Mouse (Mus musculus): ENCODE data around the gene Tmed5. TPM values are rescaled to one million over a fixed set of nuclear protein-coding genes. Genes with fewer than 3 reads are reported as not detected.
"Not testable (repeated sequence)": the region's sequence is repeated elsewhere in the genome, so short reads cannot be mapped to it uniquely, and the experiment has no call there.

Tmed5 gene
- total RNA-seq (2021), result 10 to 100 TPM; 23.9 to 25.0 TPM

DNA sequence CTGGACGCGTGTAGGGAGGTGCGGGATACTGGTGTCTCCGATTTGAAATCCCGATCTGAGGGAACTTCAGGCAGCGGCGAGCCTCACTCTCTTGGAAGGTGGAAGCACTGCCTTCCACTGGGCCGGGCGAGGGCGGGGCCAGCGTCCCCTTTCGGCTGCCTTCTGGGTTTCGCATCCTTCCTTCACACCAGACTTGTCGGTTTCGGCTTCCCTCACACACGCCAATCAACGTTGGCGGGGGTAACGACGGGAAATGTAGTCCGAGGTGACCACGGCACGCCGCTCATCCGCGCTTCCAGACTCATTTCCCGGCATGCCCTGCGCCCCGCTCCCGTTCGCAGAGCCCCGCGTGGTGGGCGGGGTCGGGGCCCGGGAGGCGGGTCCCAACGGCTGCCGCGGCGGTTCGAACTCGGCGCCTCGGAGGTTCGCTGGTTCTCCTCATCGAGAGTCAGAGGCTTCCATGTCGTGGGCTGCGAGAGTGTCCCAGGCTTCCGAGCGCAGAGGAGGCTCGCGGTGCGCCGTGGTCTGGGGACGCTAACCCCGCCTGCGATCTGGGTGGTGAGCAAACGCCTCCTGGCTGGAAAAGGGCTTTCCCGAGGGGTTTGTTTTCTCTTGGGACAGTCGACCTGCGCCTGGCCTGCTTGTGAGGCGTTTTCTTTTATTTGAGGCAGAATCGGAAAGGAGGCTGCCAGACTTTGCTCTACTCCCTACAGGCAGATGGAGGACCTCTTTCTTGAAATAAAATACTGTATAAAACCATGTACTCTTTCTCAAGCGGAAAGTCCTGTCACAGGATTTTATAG lies at the start of gene Tmed5, which contains the start of gene Ccdc18:
Tmed5 (minus strand) TSS at position 180 of the 803 bp plus-strand sequence.
Ccdc18 (plus strand) TSS at position 435 of the 803 bp plus-strand sequence.
- DNase-seq, result peak; percentile 97

DNA sequence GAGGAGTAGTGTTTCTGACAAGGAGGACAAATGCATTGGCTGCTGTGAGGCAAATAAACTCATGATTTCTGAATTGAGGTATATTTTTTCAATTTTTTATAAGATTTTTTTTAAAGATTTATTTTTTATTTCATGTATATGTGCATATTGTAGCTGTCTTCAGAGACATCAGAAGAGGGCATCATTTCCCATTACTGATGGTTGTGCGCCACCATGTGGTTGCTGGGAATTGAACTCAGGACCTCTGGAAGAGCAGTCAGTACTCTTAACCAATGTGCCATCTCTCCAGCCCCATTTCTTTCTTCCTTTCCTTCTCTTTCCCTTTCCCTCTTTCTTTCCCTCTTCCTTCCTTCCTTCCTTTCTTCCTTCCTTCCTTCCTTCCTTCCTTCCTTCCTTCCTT lies 31.3 kb upstream of the Tmed5 start:
- no peak for DNase-seq

- no peak for DNase-seq
Observed at GRCm38 (mm10) chr5:108160796-108161195, 28.4 kb upstream of the Tmed5 start.

DNA sequence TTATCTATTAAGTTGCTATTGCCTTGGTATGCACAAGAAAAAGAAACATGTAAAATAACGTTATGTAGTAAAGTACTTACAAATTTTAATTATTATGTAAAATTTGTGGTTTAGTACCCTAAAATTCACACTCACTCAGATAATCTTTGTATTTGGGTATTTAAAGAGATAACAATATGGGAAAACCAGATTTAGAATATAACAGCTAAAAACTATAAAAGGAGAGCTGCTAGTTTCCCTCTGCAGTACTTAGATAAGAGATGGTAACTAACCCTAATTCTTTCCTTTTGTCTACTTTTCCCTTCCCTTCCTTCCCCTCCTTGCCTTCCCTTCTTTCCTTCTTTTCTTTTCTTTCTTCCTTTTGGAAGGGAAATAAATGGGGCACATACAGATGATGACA lies 20.2 kb upstream of the Tmed5 start:
- no peak for DNase-seq

DNA sequence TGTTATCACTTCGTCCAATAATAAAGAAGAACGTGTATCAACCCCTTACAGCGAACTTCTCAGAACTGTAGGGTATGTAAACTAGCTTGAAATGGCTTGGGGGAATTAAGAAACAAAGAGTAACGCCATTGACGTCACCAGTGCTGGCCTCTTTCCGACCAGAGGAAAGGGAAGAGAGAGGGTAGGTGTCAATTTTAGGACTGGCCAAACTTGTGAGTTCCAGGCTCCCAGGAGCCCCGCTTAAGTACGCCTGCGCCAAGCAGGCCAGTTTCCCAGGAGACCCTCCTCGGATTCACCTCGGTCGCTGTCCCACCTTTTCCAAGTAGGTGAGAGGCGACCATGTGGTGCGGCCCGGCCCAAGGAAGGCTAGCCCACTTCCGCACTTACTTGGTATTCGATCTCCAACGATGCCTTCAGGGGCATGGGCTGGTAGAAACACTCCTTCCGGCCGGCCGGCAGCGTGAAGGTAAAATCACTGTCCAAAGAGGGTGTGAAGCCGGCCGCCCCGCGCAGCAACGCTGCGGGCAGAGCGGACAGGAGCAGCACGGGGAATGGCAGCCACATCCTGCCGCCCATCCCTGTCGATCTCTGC lies 475 bp downstream of the Tmed5 start:
- DNase-seq, result no peak

- DNase-seq, result no peak
Observed at GRCm38 (mm10) chr5:108120221-108120900, 12.1 kb downstream of the Tmed5 start.

DNA sequence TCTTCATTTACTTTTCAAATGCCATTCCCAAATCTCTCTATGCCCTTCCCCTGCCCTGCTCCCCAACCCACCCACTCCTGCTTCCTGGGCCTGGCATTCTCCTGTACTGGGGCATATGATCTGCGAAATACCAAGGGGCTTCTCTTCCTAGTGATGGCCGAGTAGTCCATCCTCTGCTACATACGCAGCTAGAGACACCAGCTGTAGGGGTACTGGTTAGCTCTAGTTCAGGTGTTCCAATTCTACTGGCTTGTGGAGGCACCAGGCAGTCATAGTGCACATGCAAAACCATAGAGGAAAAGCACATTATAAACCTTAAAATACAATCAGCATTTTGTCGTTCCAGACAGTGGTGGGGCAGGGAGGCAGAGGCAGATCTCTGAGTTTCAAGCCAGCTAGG lies 14.7 kb downstream of the Tmed5 start:
- DNase-seq, result no peak

- no peak for DNase-seq
Observed at GRCm38 (mm10) chr5:108109346-108109745, 23.1 kb downstream of the Tmed5 start.

DNA sequence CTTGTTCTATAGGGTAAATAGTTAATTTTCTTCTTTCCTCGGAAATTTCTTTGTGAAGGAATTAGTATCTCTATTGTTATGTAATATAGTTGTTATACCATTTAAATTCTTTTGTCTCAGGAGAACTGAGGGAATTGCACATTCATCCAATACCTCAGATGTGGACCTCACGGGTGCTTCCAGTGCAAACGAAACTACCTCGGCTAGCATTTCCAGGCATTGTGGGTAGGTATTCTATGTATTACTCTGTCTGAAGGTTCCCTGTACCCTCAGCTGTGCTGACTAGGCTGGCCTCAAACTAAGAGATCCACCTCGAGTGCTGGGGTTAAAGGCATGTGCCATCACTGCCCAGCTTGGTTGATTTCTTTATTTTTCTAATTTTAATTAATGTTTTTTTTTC lies 28.1 kb downstream of the Tmed5 start:
- DNase-seq, result no peak

- DNase-seq, result no peak
Observed at GRCm38 (mm10) chr5:108100196-108100595, 32.2 kb downstream of the Tmed5 start.

GRCm38 (mm10) chr5:108097676-108098075 lies 34.7 kb downstream of the Tmed5 start:
- no peak for DNase-seq

GRCm38 (mm10) chr5:108092731-108093130 lies 39.7 kb downstream of the Tmed5 start:
- DNase-seq, result not testable (repeated sequence)

DNA sequence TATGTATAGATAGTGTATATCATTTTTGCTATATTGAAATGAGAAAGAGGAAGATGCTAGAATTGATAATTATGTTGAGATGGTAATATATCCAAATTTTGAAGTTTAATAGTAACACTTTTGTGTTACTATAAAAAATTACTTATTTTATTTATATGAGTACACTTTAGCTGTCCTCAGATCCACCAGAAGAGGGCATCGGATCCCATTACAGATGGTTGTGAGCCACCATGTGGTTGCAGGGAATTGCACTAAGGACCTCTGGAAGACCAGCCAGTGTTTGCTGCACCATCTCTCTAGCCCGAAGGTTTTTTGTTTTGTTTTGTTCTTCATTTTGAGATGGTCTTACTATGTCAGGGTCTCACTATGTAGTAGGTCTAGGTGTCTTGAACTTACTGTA lies 47.0 kb downstream of the Tmed5 start:
- DNase-seq, result no peak

GRCm38 (mm10) chr5:108082380-108082779 lies 50.0 kb downstream of the Tmed5 start:
- no peak for DNase-seq

DNA sequence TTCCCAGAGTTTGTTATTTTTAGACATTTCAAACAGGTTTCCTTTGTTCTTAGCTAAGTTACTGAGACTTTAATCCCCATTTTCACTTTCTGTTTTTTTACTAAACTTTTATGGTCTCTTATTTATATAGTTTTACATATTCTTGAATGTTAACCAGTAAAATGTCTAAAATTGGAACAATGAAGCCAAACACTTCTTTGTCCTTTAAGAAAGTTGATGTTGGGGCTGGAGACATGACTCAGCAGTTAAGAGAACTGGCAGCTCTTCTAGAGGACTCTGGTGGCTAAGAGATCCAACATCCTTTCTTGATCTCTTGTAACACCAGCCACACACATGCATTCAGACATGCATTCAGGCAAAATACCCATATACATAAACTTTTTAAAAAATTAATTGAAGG lies 52.8 kb downstream of the Tmed5 start:
- no peak for DNase-seq

DNA sequence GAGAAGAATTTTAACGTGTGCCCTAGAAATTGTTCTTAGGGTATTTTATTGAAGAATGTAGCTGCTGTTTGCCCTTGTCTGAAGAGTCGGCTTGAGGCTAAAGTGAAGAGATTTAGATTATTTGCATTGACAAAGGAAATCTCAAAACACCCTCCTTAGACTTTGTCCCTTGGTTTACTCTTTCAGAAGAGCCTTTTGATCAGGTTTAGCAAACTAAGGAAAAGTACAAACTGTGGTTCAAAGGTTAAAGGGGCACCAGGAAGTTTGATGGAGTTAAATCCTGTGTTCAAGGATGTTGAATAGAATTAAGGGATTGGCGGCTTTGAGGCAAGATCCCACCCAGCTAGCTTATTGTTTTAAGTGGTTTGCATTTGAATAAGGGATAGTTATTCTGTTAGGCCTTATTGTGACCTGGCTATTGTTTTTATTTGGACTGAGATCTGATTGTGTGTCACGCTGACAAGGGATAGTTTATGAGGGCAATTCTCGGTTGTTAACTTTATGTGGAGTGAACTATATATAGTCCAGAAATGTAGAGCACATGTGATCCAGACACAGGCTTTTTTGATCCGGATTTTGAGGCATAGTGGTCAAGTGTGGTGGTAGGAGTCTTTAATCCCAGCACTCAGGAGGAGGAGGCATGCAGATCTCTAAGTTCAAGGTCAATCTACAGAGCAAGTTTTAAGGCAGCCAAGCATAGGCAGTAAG lies 55.4 kb downstream of the Tmed5 start:
- DNase-seq, result no peak

DNA sequence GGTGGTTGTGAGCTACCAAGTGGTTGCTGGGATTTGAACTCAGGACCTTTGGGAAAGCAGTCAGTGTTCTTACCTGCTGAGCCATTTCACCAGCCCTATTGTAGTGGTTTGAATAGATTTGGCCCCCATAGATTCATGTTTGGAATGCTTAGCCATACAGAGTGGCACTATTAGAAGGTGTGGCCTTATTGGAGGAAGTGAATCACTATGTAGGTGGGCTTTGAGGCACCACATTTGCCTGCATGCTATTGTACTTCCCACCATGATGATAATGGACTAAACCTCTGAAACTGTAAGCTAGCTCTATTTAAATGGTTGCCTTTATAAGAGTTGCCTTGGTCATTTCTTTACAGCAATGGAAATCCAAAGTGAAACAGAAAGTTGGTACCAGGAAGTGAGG lies 56.2 kb downstream of the Tmed5 start:
- DNase-seq, result no peak

- DNase-seq, result no peak
Observed at GRCm38 (mm10) chr5:108072301-108072700, 60.1 kb downstream of the Tmed5 start.

DNA sequence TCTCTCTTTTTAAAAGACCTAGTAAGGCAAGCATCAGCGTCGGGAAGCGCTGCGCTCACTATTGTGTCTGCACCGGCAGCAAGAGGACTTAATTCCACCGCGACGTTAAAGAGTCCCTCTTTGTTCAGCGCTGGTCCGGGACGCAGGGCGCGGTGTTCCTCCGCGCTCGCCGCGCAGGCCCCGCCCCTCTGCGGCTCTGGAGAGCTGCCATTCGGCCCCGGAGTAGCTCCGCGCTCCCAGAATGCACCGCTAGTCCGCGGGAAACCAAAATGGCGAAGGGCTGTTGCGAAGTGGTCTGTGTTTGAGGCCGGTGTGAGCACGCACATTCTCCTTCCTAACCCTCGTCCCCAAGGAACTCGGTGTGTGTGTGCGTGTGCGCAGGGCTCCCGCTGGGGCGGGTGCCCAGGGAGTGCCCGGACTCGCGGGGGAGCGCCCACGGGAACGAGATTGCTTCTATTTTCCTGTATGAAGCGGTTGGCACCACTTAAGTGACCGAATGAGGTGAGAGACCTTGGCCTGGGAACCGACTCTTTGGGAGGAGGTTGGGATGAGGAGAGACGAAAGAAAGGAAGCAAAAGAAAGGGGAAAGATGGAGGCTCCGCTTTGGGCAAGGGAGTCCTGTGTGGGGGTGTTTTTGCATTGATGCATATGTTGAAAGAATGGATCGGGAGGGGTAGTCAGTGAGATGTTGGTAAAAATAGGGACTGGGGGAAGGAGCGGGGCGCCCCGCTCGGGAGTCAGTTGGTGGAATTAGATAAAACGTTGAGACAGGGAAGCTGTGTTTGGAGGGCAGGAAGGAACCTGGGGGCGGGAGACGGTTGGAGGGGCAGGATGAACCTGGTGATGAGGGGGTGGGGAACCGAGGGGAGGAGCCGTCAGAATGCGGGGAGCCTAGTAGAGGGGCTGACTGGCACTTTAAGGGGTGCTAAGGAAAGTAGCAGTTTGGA lies 66.7 kb downstream of the Tmed5 start, which contains the start of gene Mtf2:
Mtf2 (plus strand) TSS at position 210 of the 947 bp plus-strand sequence.
- DNase-seq, result peak; percentile 96

- no peak for DNase-seq
Observed at GRCm38 (mm10) chr5:108060413-108060812, 72.0 kb downstream of the Tmed5 start.
